Mouse (Mus musculus) cerebellum, adult 11-12 months (tissue): ENCODE data around the gene Surf1.

Source experiments
- DNase-seq: peaks from one replicate; pipeline ENCODE4 v3.0.0; 2022

The Surf1 gene

GRCm38 (mm10) chr2:26915927-26916728 lies at the start of gene Surf1, which contains the start of gene Surf2:
Gene Surf1, minus strand, starts transcription at chr2:26916530.
Gene Surf2, plus strand, starts transcription at chr2:26916367.
- DNase-seq, result peak; percentile 83

- no peak for DNase-seq
Observed at GRCm38 (mm10) chr2:26964724-26965370, 48.5 kb upstream of the Surf1 start.

GRCm38 (mm10) chr2:26963923-26964723 lies 47.8 kb upstream of the Surf1 start, which contains the start of gene Rexo4:
Gene Rexo4, minus strand, starts transcription at chr2:26964386.
- peak; percentile 94 for DNase-seq

- no peak for DNase-seq
Observed at GRCm38 (mm10) chr2:26960756-26961155, 44.4 kb upstream of the Surf1 start.

GRCm38 (mm10) chr2:26957488-26957859 lies 41.1 kb upstream of the Surf1 start:
- no peak for DNase-seq

GRCm38 (mm10) chr2:26956811-26957487 lies 40.6 kb upstream of the Surf1 start:
- DNase-seq, result no peak

- DNase-seq, result no peak
Observed at GRCm38 (mm10) chr2:26954735-26955395, 38.5 kb upstream of the Surf1 start.

GRCm38 (mm10) chr2:26952866-26953265 lies 36.5 kb upstream of the Surf1 start:
- no peak for DNase-seq

GRCm38 (mm10) chr2:26952193-26952592 lies 35.9 kb upstream of the Surf1 start:
- DNase-seq, result no peak

- DNase-seq, result peak; percentile 49
Observed at GRCm38 (mm10) chr2:26951346-26951905, 35.1 kb upstream of the Surf1 start.

- peak; percentile 41 for DNase-seq
Observed at GRCm38 (mm10) chr2:26950411-26950810, 34.1 kb upstream of the Surf1 start.

GRCm38 (mm10) chr2:26943253-26943652 lies 26.9 kb upstream of the Surf1 start:
- no peak for DNase-seq

GRCm38 (mm10) chr2:26941539-26941938 lies 25.2 kb upstream of the Surf1 start:
- no peak for DNase-seq

GRCm38 (mm10) chr2:26936425-26936824 lies 20.1 kb upstream of the Surf1 start:
- DNase-seq, result no peak

- DNase-seq, result no peak
Observed at GRCm38 (mm10) chr2:26935286-26935685, 19.0 kb upstream of the Surf1 start.

GRCm38 (mm10) chr2:26933304-26934055 lies 17.1 kb upstream of the Surf1 start, which contains the start of the genes Surf4 and Stkld1:
Gene Surf4, minus strand, starts transcription at chr2:26933928.
Gene Stkld1, plus strand, starts transcription at chr2:26934047.
- peak; percentile 92 for DNase-seq

GRCm38 (mm10) chr2:26932473-26933303 lies 16.4 kb upstream of the Surf1 start:
- peak; percentile 70 for DNase-seq

- peak; percentile 66 for DNase-seq
Observed at GRCm38 (mm10) chr2:26930390-26930789, 14.1 kb upstream of the Surf1 start.

GRCm38 (mm10) chr2:26927745-26928476 lies 11.6 kb upstream of the Surf1 start:
- DNase-seq, result no peak
